Mouse (Mus musculus): Measurements from ENCODE around the gene Twnk.

Twnk gene

GRCm38 (mm10) chr19:45049523-45049922 is 44.1 kb downstream of the Twnk start:
- no peak for DNase-seq

- DNase-seq: no peak
Measured at GRCm38 (mm10) chr19:45053451-45053850, 48.0 kb downstream of the Twnk start.

GRCm38 (mm10) chr19:45054892-45055690 is 49.6 kb downstream of the Twnk start:
- DNase-seq: no peak

- DNase-seq: peak; percentile 52
Measured at GRCm38 (mm10) chr19:45056364-45056763, 50.9 kb downstream of the Twnk start.

- no peak for DNase-seq
Measured at GRCm38 (mm10) chr19:45056908-45057698, 51.6 kb downstream of the Twnk start.

- peak; percentile 35 for DNase-seq
Measured at GRCm38 (mm10) chr19:45057724-45058112, 52.3 kb downstream of the Twnk start.

GRCm38 (mm10) chr19:45058113-45058839 is 52.8 kb downstream of the Twnk start:
- peak; percentile 97 for DNase-seq

GRCm38 (mm10) chr19:45058841-45059240 is 53.4 kb downstream of the Twnk start:
- DNase-seq: no peak

All from kidney, postnatal 10 days (tissue).